Mouse (Mus musculus) brain, embryonic 14.5 days (tissue): ENCODE measurements around the gene Mlx.

Source experiments
- CTCF ChIP-seq: fragments of 200-500 bp; IDR thresholded peaks from 2 replicates; pipeline ENCODE4 v1.5.1; 2012; ENCODE audit warnings: inconsistent platforms, mild to moderate bottlenecking, moderate library complexity, borderline replicate concordance; ENCODE audit not compliant: insufficient read depth, insufficient read length; ENCODE audit errors: extremely low read depth
- POLR2A ChIP-seq: fragments of 200-500 bp; IDR thresholded peaks from 2 replicates; pipeline ENCODE4 v1.6.1; 2012; ENCODE audit warnings: mild to moderate bottlenecking, inconsistent platforms, borderline replicate concordance; ENCODE audit not compliant: poor library complexity, insufficient read depth, insufficient read length, severe bottlenecking; ENCODE audit errors: extremely low read depth

DNA sequence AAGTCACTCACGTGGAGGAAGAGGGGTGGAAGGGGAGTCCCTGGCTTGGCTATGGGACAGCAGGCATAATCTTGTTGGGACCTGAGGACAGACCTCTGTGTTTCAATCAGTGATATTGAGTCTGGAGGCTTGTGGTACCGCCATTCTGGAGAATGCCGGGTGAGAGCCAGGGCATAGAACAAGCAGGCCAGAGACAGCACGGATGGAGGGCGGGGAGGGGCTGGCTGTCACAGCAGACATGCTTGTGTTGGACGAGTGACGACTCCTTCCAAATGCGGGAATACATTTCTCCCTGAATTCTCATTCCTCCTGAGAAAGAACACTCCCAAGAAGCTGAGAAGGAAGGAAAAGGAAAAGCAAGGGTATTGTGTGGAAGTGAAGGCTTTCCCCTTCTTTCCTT, 35.5 kb upstream of the Mlx start:
- no peak for TF ChIP-seq POLR2A
- no peak for TF ChIP-seq CTCF
